Comparison of ENCODE assay signal across 11 mouse cellular contexts in genomic region chr2:29910042-29910441, GRCm38 (mm10). TPM values are rescaled to one million over a fixed set of nuclear protein-coding genes. Genes with fewer than 3 reads are reported as not detected.
A peak's percentile ranks its signal among the peaks of the same experiment; 100 is the strongest.
DNase-seq lines count a peak whose midpoint lies in the region; ATAC-seq and TF ChIP-seq lines count a peak whose summit lies in the region.
"Had no signal": no experiment of that assay in that cellular context is flagged by ENCODE, and none has a peak within 500 bp of the region (broad histone marks: within the 10 kb centered on the region; RNA-seq: fewer than 3 reads in every experiment).

No protein-coding gene starts in this region.

- TF ChIP-seq CTCF in heart, postnatal 0 days (IDR thresholded peaks at IDR 0.05; ENCODE audit: low read depth), result peak; percentile 27; the same call in 1 of the 2 replicates

- DNase-seq in heart, postnatal 0 days (ENCODE audit: low spot score), result no peak
- no peak for DNase-seq in heart, postnatal 10 days
- DNase-seq in thymus, postnatal 0 days (ENCODE audit: low spot score), result peak; percentile 35
- no peak for DNase-seq in thymus, postnatal 36 days
- DNase-seq in left cerebral cortex, adult 18-20 months (ENCODE audit: low spot score in 2 of 2), result no peak
- DNase-seq in kidney, adult 9 months, result no peak
- DNase-seq: cerebellum, postnatal 25 days; gastrocnemius, postnatal 14 days had no signal

- H3K27me3 ChIP-seq in heart, postnatal 0 days (ENCODE audit: control insufficient read depth, insufficient read depth, low read length), result no peaks in the 10 kb centered on the region
- H3K27me3 ChIP-seq in forebrain, embryonic 13.5 days, result no peaks in the 10 kb centered on the region
- H3K27me3 ChIP-seq: kidney, embryonic 15.5 days had no signal

- ATAC-seq in heart, postnatal 0 days (ENCODE audit: insufficient read depth, low read depth), result no peak
- peak; percentile 80 for ATAC-seq in erythroid progenitor cell, adult 5-6 weeks (replicated peaks; ENCODE audit: low FRiP score, poor library complexity, severe bottlenecking)
- ATAC-seq in forebrain, embryonic 13.5 days, result no peak

- H3K4me3 ChIP-seq in heart, postnatal 0 days (ENCODE audit: low read depth, low read length), result no peak overlapping the region
- H3K4me3 ChIP-seq in forebrain, embryonic 13.5 days, result no peak overlapping the region
- H3K4me3 ChIP-seq: kidney, embryonic 15.5 days had no signal

- H3K4me1 ChIP-seq in heart, postnatal 0 days (ENCODE audit: control insufficient read depth, insufficient read depth), result no peaks in the 10 kb centered on the region
- H3K4me1 ChIP-seq in forebrain, embryonic 13.5 days, result no peaks in the 10 kb centered on the region
- H3K4me1 ChIP-seq: kidney, embryonic 15.5 days had no signal

- no peaks in the 10 kb centered on the region for H3K9me3 ChIP-seq in heart, postnatal 0 days (replicated peaks; ENCODE audit: control insufficient read depth, low read length)
- H3K9me3 ChIP-seq in forebrain, embryonic 13.5 days (replicated peaks), result no peaks in the 10 kb centered on the region
- H3K9me3 ChIP-seq: kidney, embryonic 15.5 days had no signal

- no peak overlapping the region for H3K27ac ChIP-seq in heart, postnatal 0 days (ENCODE audit: low read depth)
- no peak overlapping the region for H3K27ac ChIP-seq in forebrain, embryonic 13.5 days
- H3K27ac ChIP-seq: kidney, embryonic 15.5 days had no signal

- peaks cover 76% of the 10 kb centered on the region for H3K36me3 ChIP-seq in heart, postnatal 0 days (replicated peaks; ENCODE audit: control insufficient read depth, insufficient read depth, low read length)
- peaks cover 90% of the 10 kb centered on the region for H3K36me3 ChIP-seq in forebrain, embryonic 13.5 days (ENCODE audit: poor library complexity, severe bottlenecking)

- H3K4me2 ChIP-seq in heart, postnatal 0 days (ENCODE audit: low read depth, low read length), result no peak overlapping the region
- H3K4me2 ChIP-seq in forebrain, embryonic 13.5 days, result no peak overlapping the region
- H3K4me2 ChIP-seq: kidney, embryonic 15.5 days had no signal

- intact Hi-C loops in heart, postnatal 10 days (cut with DNase I), result no loop called here

- H3K9ac ChIP-seq in heart, postnatal 0 days (replicated peaks; ENCODE audit: low read depth, low read length), result no peak overlapping the region
- no peak overlapping the region for H3K9ac ChIP-seq in forebrain, embryonic 13.5 days
- H3K9ac ChIP-seq: kidney, embryonic 15.5 days had no signal

- whole genome bisulfite sequencing in heart, postnatal 0 days, result 86% methylated on average over 2 of the region's 2 CpGs
- WGBS in forebrain, embryonic 13.5 days, result 83% methylated on average over 2 of the region's 2 CpGs

- no peak for TF ChIP-seq EP300 in heart, postnatal 0 days (IDR thresholded peaks at IDR 0.05; ENCODE audit: low read depth)

RNA-seq across cellular contexts. Expression of gene Odf2, which starts 21.0 kb away (rescaled TPM):
- total RNA-seq in heart, postnatal 0 days (2014; rRNA removed; ENCODE audit: low replicate concordance), result 32.3 and 35.1 TPM in 2 replicates
- 22.5 and 28.6 TPM in 2 replicates for polyA plus RNA-seq in heart, postnatal 0 days (2015; fragmentation: Nextera tagmentation; extraction: Ambion mirVana)
- 10 to 100 TPM; 30.5 to 33.8 TPM for total RNA-seq in heart, postnatal 10 days (2021)
- polyA plus RNA-seq in thymus, postnatal 0 days (2015; fragmentation: Nextera tagmentation; extraction: Ambion mirVana), result 47.9 and 56.2 TPM in 2 replicates
- total RNA-seq in erythroid progenitor cell, adult 5-6 weeks (2015; ENCODE audit: low replicate concordance), result 168 and 212 TPM in 2 replicates
- 352 and 377 TPM in 2 replicates for total RNA-seq in erythroid progenitor cell, adult 5-6 weeks (2017; ENCODE audit: low replicate concordance)
- 10 to 100 TPM; 84.6 to 94.6 TPM for total RNA-seq in left cerebral cortex, adult 18-20 months (2021)
- 77.4 and 91.8 TPM in 2 replicates for polyA plus RNA-seq in forebrain, embryonic 13.5 days (2015; fragmentation: Nextera tagmentation; extraction: Ambion mirVana)

RNA-seq across cellular contexts. Expression of gene Gle1, which starts 25.2 kb away (rescaled TPM):
- 14.7 and 21.4 TPM in 2 replicates for total RNA-seq in heart, postnatal 0 days (2014; rRNA removed; ENCODE audit: low replicate concordance)
- 22.8 and 23.0 TPM in 2 replicates for polyA plus RNA-seq in heart, postnatal 0 days (2015; fragmentation: Nextera tagmentation; extraction: Ambion mirVana)
- 10 to 100 TPM; 26.0 to 26.2 TPM for total RNA-seq in heart, postnatal 10 days (2021)
- polyA plus RNA-seq in thymus, postnatal 0 days (2015; fragmentation: Nextera tagmentation; extraction: Ambion mirVana), result 47.6 and 55.3 TPM in 2 replicates
- total RNA-seq in erythroid progenitor cell, adult 5-6 weeks (2015; ENCODE audit: low replicate concordance), result 15.5 and 39.8 TPM in 2 replicates
- total RNA-seq in erythroid progenitor cell, adult 5-6 weeks (2017; ENCODE audit: low replicate concordance), result 41.2 and 47.4 TPM in 2 replicates
- 10 to 100 TPM; 44.0 to 49.5 TPM for total RNA-seq in left cerebral cortex, adult 18-20 months (2021)
- polyA plus RNA-seq in forebrain, embryonic 13.5 days (2015; fragmentation: Nextera tagmentation; extraction: Ambion mirVana), result 82.5 and 83.3 TPM in 2 replicates

RNA-seq across cellular contexts. Expression of gene Cercam, which starts 41.1 kb away (rescaled TPM):
- 11.7 and 24.0 TPM in 2 replicates for total RNA-seq in heart, postnatal 0 days (2014; rRNA removed; ENCODE audit: low replicate concordance)
- polyA plus RNA-seq in heart, postnatal 0 days (2015; fragmentation: Nextera tagmentation; extraction: Ambion mirVana), result 7.9 and 8.8 TPM in 2 replicates
- 10 to 100 TPM; 13.0 to 13.9 TPM for total RNA-seq in heart, postnatal 10 days (2021)
- 7.0 and 8.6 TPM in 2 replicates for polyA plus RNA-seq in thymus, postnatal 0 days (2015; fragmentation: Nextera tagmentation; extraction: Ambion mirVana)
- 44.9 and 66.3 TPM in 2 replicates for total RNA-seq in erythroid progenitor cell, adult 5-6 weeks (2015; ENCODE audit: low replicate concordance)
- total RNA-seq in erythroid progenitor cell, adult 5-6 weeks (2017; ENCODE audit: low replicate concordance), result 36.4 and 48.1 TPM in 2 replicates
- total RNA-seq in left cerebral cortex, adult 18-20 months (2021), result 1 to 10 TPM; 7.4 to 9.9 TPM
- 5.8 and 7.7 TPM in 2 replicates for polyA plus RNA-seq in forebrain, embryonic 13.5 days (2015; fragmentation: Nextera tagmentation; extraction: Ambion mirVana)

RNA-seq across cellular contexts. Expression of gene Sptan1, which starts 55.3 kb away (rescaled TPM):
- total RNA-seq in heart, postnatal 0 days (2014; rRNA removed; ENCODE audit: low replicate concordance), result 245 and 266 TPM in 2 replicates
- polyA plus RNA-seq in heart, postnatal 0 days (2015; fragmentation: Nextera tagmentation; extraction: Ambion mirVana), result 66.4 and 79.3 TPM in 2 replicates
- total RNA-seq in heart, postnatal 10 days (2021), result 100 to 1,000 TPM; 334 to 351 TPM
- polyA plus RNA-seq in thymus, postnatal 0 days (2015; fragmentation: Nextera tagmentation; extraction: Ambion mirVana), result 47.5 and 53.2 TPM in 2 replicates
- 33.5 and 34.6 TPM in 2 replicates for total RNA-seq in erythroid progenitor cell, adult 5-6 weeks (2015; ENCODE audit: low replicate concordance)
- 16.2 and 17.8 TPM in 2 replicates for total RNA-seq in erythroid progenitor cell, adult 5-6 weeks (2017; ENCODE audit: low replicate concordance)
- 100 to 1,000 TPM; 825 to 827 TPM for total RNA-seq in left cerebral cortex, adult 18-20 months (2021)
- polyA plus RNA-seq in forebrain, embryonic 13.5 days (2015; fragmentation: Nextera tagmentation; extraction: Ambion mirVana), result 157 and 178 TPM in 2 replicates
